Mouse (Mus musculus): ENCODE data around the gene Trappc10. TPM values are rescaled to one million over a fixed set of nuclear protein-coding genes. Genes with fewer than 3 reads are reported as not detected.

Trappc10 gene
- total RNA-seq, 2 experiments from 2014 or later = 42.4 to 44.6 TPM

GRCm38 (mm10) chr10:78163241-78163640 lies 81.2 kb downstream of the Trappc10 start:
- DNase-seq (ENCODE audit: low spot score in 2 of 2) = no peak

GRCm38 (mm10) chr10:78162646-78163045 lies 81.8 kb downstream of the Trappc10 start:
- no peak for DNase-seq (ENCODE audit: low spot score in 2 of 2)

- DNase-seq (ENCODE audit: low spot score in 2 of 2) = no peak
Observed at GRCm38 (mm10) chr10:78161096-78161495, 83.3 kb downstream of the Trappc10 start.

GRCm38 (mm10) chr10:78160369-78161095 lies 83.9 kb downstream of the Trappc10 start:
- DNase-seq (ENCODE audit: low spot score in 2 of 2) = no peak

- peak; percentile 81 to 85 for DNase-seq (ENCODE audit: low spot score in 2 of 2)
Observed at GRCm38 (mm10) chr10:78159906-78160305, 84.5 kb downstream of the Trappc10 start.

GRCm38 (mm10) chr10:78159252-78159878 lies 85.1 kb downstream of the Trappc10 start:
- DNase-seq (ENCODE audit: low spot score in 2 of 2) = no peak

GRCm38 (mm10) chr10:78158041-78158440 lies 86.4 kb downstream of the Trappc10 start:
- DNase-seq (ENCODE audit: low spot score in 2 of 2) = no peak

GRCm38 (mm10) chr10:78156926-78157325 lies 87.5 kb downstream of the Trappc10 start:
- DNase-seq (ENCODE audit: low spot score in 2 of 2) = no peak

GRCm38 (mm10) chr10:78148834-78149766 lies 95.3 kb downstream of the Trappc10 start:
- DNase-seq (ENCODE audit: low spot score in 2 of 2) = no peak

- DNase-seq (ENCODE audit: low spot score in 2 of 2) = no peak
Observed at GRCm38 (mm10) chr10:78147908-78148441, 96.5 kb downstream of the Trappc10 start.

- DNase-seq (ENCODE audit: low spot score in 2 of 2) = no peak
Observed at GRCm38 (mm10) chr10:78143727-78144505, 100.5 kb downstream of the Trappc10 start.

GRCm38 (mm10) chr10:78140843-78141242 lies 103.6 kb downstream of the Trappc10 start:
- no peak for DNase-seq (ENCODE audit: low spot score in 2 of 2)

GRCm38 (mm10) chr10:78140251-78140600 lies 104.2 kb downstream of the Trappc10 start:
- no peak for DNase-seq (ENCODE audit: low spot score in 2 of 2)

- no peak for DNase-seq (ENCODE audit: low spot score in 2 of 2)
Observed at GRCm38 (mm10) chr10:78139572-78140250, 104.7 kb downstream of the Trappc10 start.

- DNase-seq (ENCODE audit: low spot score in 2 of 2) = peak in 1 of 2 experiments; percentile 68
Observed at GRCm38 (mm10) chr10:78138812-78139523, 105.5 kb downstream of the Trappc10 start.

- DNase-seq (ENCODE audit: low spot score in 2 of 2) = no peak
Observed at GRCm38 (mm10) chr10:78137191-78137590, 107.2 kb downstream of the Trappc10 start.

All from gastrocnemius, postnatal 4 days (tissue).